Comparison of ENCODE assay signal across 21 mouse cellular contexts in the genomic region with DNA sequence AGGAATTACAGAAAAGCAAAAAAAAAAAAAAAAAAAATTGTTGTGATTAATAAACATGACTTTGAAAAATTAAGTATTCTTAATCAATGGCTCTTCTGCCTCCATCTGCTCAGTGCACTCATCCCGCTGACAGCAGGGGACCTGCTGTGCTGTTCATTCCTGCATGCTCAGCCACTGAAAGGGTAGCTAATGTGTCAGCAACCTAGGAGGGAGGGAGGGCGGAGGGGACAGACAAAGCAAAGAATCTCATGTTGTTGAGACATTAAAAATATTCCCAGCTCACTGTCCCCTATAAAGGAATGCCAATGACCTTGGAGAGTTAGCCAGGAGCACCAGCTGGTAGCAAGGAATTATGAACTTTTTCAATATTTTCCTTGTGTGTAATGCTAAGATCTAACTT. TPM values are rescaled to one million over a fixed set of nuclear protein-coding genes. Genes with fewer than 3 reads are reported as not detected.
DNase-seq lines count a peak whose midpoint lies in the region; ATAC-seq and TF ChIP-seq lines count a peak whose summit lies in the region.
"Had no signal": no experiment of that assay in that cellular context is flagged by ENCODE, and none has a peak within 500 bp of the region (broad histone marks: within the 10 kb centered on the region; RNA-seq: fewer than 3 reads in every experiment).

No protein-coding gene starts in this region.

- H3K27ac ChIP-seq in heart, embryonic 10.5 days: no peak overlapping the region
- H3K27ac ChIP-seq in embryonic facial prominence, embryonic 14.5 days (replicated peaks; ENCODE audit: low read depth, low read length): no peak overlapping the region
- H3K27ac ChIP-seq in hindbrain, postnatal 0 days: no peak overlapping the region
- no peak overlapping the region for H3K27ac ChIP-seq in neural tube, embryonic 14.5 days (ENCODE audit: low read depth, low read length)
- no peak overlapping the region for H3K27ac ChIP-seq in intestine, embryonic 15.5 days
- H3K27ac ChIP-seq: embryonic facial prominence, embryonic 13.5 days; left cerebral cortex, adult 2 months; liver, embryonic 12.5 days had no signal

- WGBS in heart, embryonic 10.5 days: 65% methylated on average over 2 of the region's 2 CpGs
- 75% methylated on average over 2 of the region's 2 CpGs for WGBS in embryonic facial prominence, embryonic 14.5 days
- WGBS in hindbrain, postnatal 0 days: 14% methylated on average over 2 of the region's 2 CpGs
- 11% methylated on average over 2 of the region's 2 CpGs for WGBS in neural tube, embryonic 14.5 days
- 76% methylated on average over 2 of the region's 2 CpGs for WGBS in intestine, embryonic 15.5 days

- no peaks in the 10 kb centered on the region for H3K27me3 ChIP-seq in heart, embryonic 10.5 days (ENCODE audit: insufficient read depth, poor library complexity, severe bottlenecking)
- H3K27me3 ChIP-seq in embryonic facial prominence, embryonic 14.5 days (replicated peaks; ENCODE audit: control insufficient read depth, insufficient read depth, low read length): no peaks in the 10 kb centered on the region
- H3K27me3 ChIP-seq in hindbrain, postnatal 0 days (ENCODE audit: insufficient read depth, low read length): no peaks in the 10 kb centered on the region
- no peaks in the 10 kb centered on the region for H3K27me3 ChIP-seq in neural tube, embryonic 14.5 days (ENCODE audit: control insufficient read depth, insufficient read depth, low read length)
- H3K27me3 ChIP-seq in intestine, embryonic 15.5 days (replicated peaks): no peaks in the 10 kb centered on the region
- H3K27me3 ChIP-seq: embryonic facial prominence, embryonic 13.5 days; liver, embryonic 12.5 days; Patski had no signal

- no peak for TF ChIP-seq CTCF in hindbrain, postnatal 0 days (IDR thresholded peaks at IDR 0.05; ENCODE audit: low read depth)

- H3K4me2 ChIP-seq in embryonic facial prominence, embryonic 14.5 days (ENCODE audit: low read depth, low read length): no peak overlapping the region
- H3K4me2 ChIP-seq in hindbrain, postnatal 0 days (ENCODE audit: low read depth, low read length): no peak overlapping the region
- H3K4me2 ChIP-seq in neural tube, embryonic 14.5 days (ENCODE audit: low read depth, low read length): no peak overlapping the region
- no peak overlapping the region for H3K4me2 ChIP-seq in intestine, embryonic 15.5 days (replicated peaks)
- H3K4me2 ChIP-seq: embryonic facial prominence, embryonic 13.5 days; liver, embryonic 12.5 days had no signal

- H3K36me3 ChIP-seq in heart, embryonic 10.5 days: no peaks in the 10 kb centered on the region
- H3K36me3 ChIP-seq in embryonic facial prominence, embryonic 14.5 days (ENCODE audit: control insufficient read depth, insufficient read depth, low read length): no peaks in the 10 kb centered on the region
- H3K36me3 ChIP-seq in hindbrain, postnatal 0 days (ENCODE audit: insufficient read depth, low read length): no peaks in the 10 kb centered on the region
- no peaks in the 10 kb centered on the region for H3K36me3 ChIP-seq in neural tube, embryonic 14.5 days (ENCODE audit: control insufficient read depth, insufficient read depth, low read length)
- no peaks in the 10 kb centered on the region for H3K36me3 ChIP-seq in intestine, embryonic 15.5 days
- H3K36me3 ChIP-seq: embryonic facial prominence, embryonic 13.5 days; liver, embryonic 12.5 days had no signal

- H3K4me3 ChIP-seq in heart, embryonic 10.5 days: no peak overlapping the region
- H3K4me3 ChIP-seq in embryonic facial prominence, embryonic 14.5 days (ENCODE audit: low read depth, low read length): no peak overlapping the region
- no peak overlapping the region for H3K4me3 ChIP-seq in hindbrain, postnatal 0 days (ENCODE audit: low read length)
- H3K4me3 ChIP-seq in neural tube, embryonic 14.5 days (ENCODE audit: low read depth, low read length): no peak overlapping the region
- H3K4me3 ChIP-seq in intestine, embryonic 15.5 days (replicated peaks): no peak overlapping the region
- H3K4me3 ChIP-seq: embryonic facial prominence, embryonic 13.5 days; left cerebral cortex, adult 2 months; liver, embryonic 12.5 days had no signal

- H3K9ac ChIP-seq in embryonic facial prominence, embryonic 14.5 days (ENCODE audit: low read depth, low read length): no peak overlapping the region
- H3K9ac ChIP-seq in hindbrain, postnatal 0 days (replicated peaks; ENCODE audit: low read length): no peak overlapping the region
- H3K9ac ChIP-seq in neural tube, embryonic 14.5 days (replicated peaks; ENCODE audit: low read depth, low read length): no peak overlapping the region
- no peak overlapping the region for H3K9ac ChIP-seq in intestine, embryonic 15.5 days
- H3K9ac ChIP-seq: embryonic facial prominence, embryonic 13.5 days; liver, embryonic 12.5 days had no signal

- no peaks in the 10 kb centered on the region for H3K9me3 ChIP-seq in heart, embryonic 10.5 days
- H3K9me3 ChIP-seq in embryonic facial prominence, embryonic 14.5 days (ENCODE audit: control insufficient read depth, low read length): no peaks in the 10 kb centered on the region
- no peaks in the 10 kb centered on the region for H3K9me3 ChIP-seq in hindbrain, postnatal 0 days (ENCODE audit: low read length)
- H3K9me3 ChIP-seq in neural tube, embryonic 14.5 days (ENCODE audit: control insufficient read depth, low read length): no peaks in the 10 kb centered on the region
- H3K9me3 ChIP-seq in intestine, embryonic 15.5 days: no peaks in the 10 kb centered on the region
- H3K9me3 ChIP-seq: embryonic facial prominence, embryonic 13.5 days; liver, embryonic 12.5 days had no signal

- H3K4me1 ChIP-seq in heart, embryonic 10.5 days: peaks cover 5% of the 10 kb centered on the region
- peaks cover 10% of the 10 kb centered on the region; the same call in 1 of the 2 replicates for H3K4me1 ChIP-seq in embryonic facial prominence, embryonic 14.5 days (ENCODE audit: control insufficient read depth, insufficient read depth, low read length)
- peaks cover 6% of the 10 kb centered on the region; the same call in 1 of the 2 replicates for H3K4me1 ChIP-seq in hindbrain, postnatal 0 days (ENCODE audit: insufficient read depth, low read length)
- H3K4me1 ChIP-seq in neural tube, embryonic 14.5 days (ENCODE audit: control insufficient read depth, insufficient read depth, low read length): peaks cover 5% of the 10 kb centered on the region; the same call in 1 of the 2 replicates
- no peaks in the 10 kb centered on the region for H3K4me1 ChIP-seq in intestine, embryonic 15.5 days (replicated peaks)
- H3K4me1 ChIP-seq: liver, embryonic 12.5 days had no signal

- ATAC-seq in embryonic facial prominence, embryonic 14.5 days (ENCODE audit: low read depth): peak; percentile 65; the same call in 1 of the 2 replicates
- ATAC-seq in hindbrain, postnatal 0 days: peak; percentile 78
- peak; percentile 84 for ATAC-seq in neural tube, embryonic 14.5 days (ENCODE audit: low read depth)
- no peak for ATAC-seq in intestine, embryonic 15.5 days
- ATAC-seq: CD4-positive, CD25-positive, alpha-beta regulatory T cell, adult 4 months; liver, embryonic 12.5 days; Patski had no signal

- peak; percentile 61 for DNase-seq in heart, adult 11 months
- no peak for DNase-seq in heart, embryonic 10.5 days (ENCODE audit: low spot score)
- peak; percentile 68 for DNase-seq in embryonic facial prominence, embryonic 14.5 days (ENCODE audit: low spot score)
- peak; percentile 56 for DNase-seq in hindbrain, postnatal 0 days (ENCODE audit: low spot score)
- no peak for DNase-seq in adrenal gland, postnatal 14 days
- DNase-seq in thymus, postnatal 14 days: no peak
- DNase-seq: adrenal gland, postnatal 25 days; cerebellum, adult 11 months; kidney, postnatal 10 days; lung, postnatal 10 days had no signal

RNA-seq across cellular contexts. Expression of a gene that starts 13.9 kb away (rescaled TPM):
- polyA plus RNA-seq in heart, embryonic 10.5 days (2016; fragmentation: Nextera tagmentation; extraction: Ambion mirVana): 54.8 and 54.9 TPM in 2 replicates
- polyA plus RNA-seq in embryonic facial prominence, embryonic 14.5 days (2014; fragmentation: Nextera tagmentation; extraction: Ambion mirVana): 67.3 and 78.3 TPM in 2 replicates
- 14.8 and 18.4 TPM in 2 replicates for total RNA-seq in hindbrain, postnatal 0 days (2014; rRNA removed)
- 10.0 and 10.9 TPM in 2 replicates for polyA plus RNA-seq in hindbrain, postnatal 0 days (2015; fragmentation: Nextera tagmentation; extraction: Ambion mirVana)
- 15.8 and 19.6 TPM in 2 replicates for polyA plus RNA-seq in neural tube, embryonic 14.5 days (2014; fragmentation: Nextera tagmentation; extraction: Ambion mirVana)
- 43.0 and 46.6 TPM in 2 replicates for total RNA-seq in adrenal gland, postnatal 14 days (2021)
- polyA plus RNA-seq in intestine, embryonic 15.5 days (2015; fragmentation: Nextera tagmentation; extraction: Ambion mirVana): 32.8 and 37.4 TPM in 2 replicates

RNA-seq across cellular contexts. Expression of a gene that starts 39.1 kb away (rescaled TPM):
- 0.14 TPM in 1 of 2 replicates, not detected in the other for polyA plus RNA-seq in heart, embryonic 10.5 days (2016; fragmentation: Nextera tagmentation; extraction: Ambion mirVana)
- polyA plus RNA-seq in embryonic facial prominence, embryonic 14.5 days (2014; fragmentation: Nextera tagmentation; extraction: Ambion mirVana): 0.09 and 0.22 TPM in 2 replicates
- 0.54 TPM in 1 of 2 replicates, not detected in the other for total RNA-seq in hindbrain, postnatal 0 days (2014; rRNA removed)
- 0.06 TPM in 1 of 2 replicates, not detected in the other for polyA plus RNA-seq in hindbrain, postnatal 0 days (2015; fragmentation: Nextera tagmentation; extraction: Ambion mirVana)
- polyA plus RNA-seq in neural tube, embryonic 14.5 days (2014; fragmentation: Nextera tagmentation; extraction: Ambion mirVana): 0.11 and 0.18 TPM in 2 replicates
- total RNA-seq in adrenal gland, postnatal 14 days (2021): 0.19 TPM in 1 of 2 replicates, not detected in the other
- 0.05 TPM in 1 of 2 replicates, not detected in the other for polyA plus RNA-seq in intestine, embryonic 15.5 days (2015; fragmentation: Nextera tagmentation; extraction: Ambion mirVana)
- total RNA-seq: adrenal gland, postnatal 25 days; hematopoietic stem cell, adult 5-6 weeks; monocyte, adult 5-6 weeks had no signal
- polyA plus RNA-seq: CD4-positive, CD25-positive, alpha-beta regulatory T cell, adult 4 months; liver, embryonic 12.5 days; thymus, postnatal 0 days had no signal

RNA-seq across cellular contexts. Expression of a gene that starts 42.7 kb away (rescaled TPM):
- 0.65 and 1.2 TPM in 2 replicates for polyA plus RNA-seq in heart, embryonic 10.5 days (2016; fragmentation: Nextera tagmentation; extraction: Ambion mirVana)
- 2.2 and 5.1 TPM in 2 replicates for polyA plus RNA-seq in embryonic facial prominence, embryonic 14.5 days (2014; fragmentation: Nextera tagmentation; extraction: Ambion mirVana)
- 0.68 and 1.3 TPM in 2 replicates for total RNA-seq in hindbrain, postnatal 0 days (2014; rRNA removed)
- 2.0 and 4.2 TPM in 2 replicates for polyA plus RNA-seq in hindbrain, postnatal 0 days (2015; fragmentation: Nextera tagmentation; extraction: Ambion mirVana)
- polyA plus RNA-seq in neural tube, embryonic 14.5 days (2014; fragmentation: Nextera tagmentation; extraction: Ambion mirVana): 0.70 and 1.1 TPM in 2 replicates
- 0.49 and 0.89 TPM in 2 replicates for total RNA-seq in adrenal gland, postnatal 14 days (2021)
- polyA plus RNA-seq in intestine, embryonic 15.5 days (2015; fragmentation: Nextera tagmentation; extraction: Ambion mirVana): 1.3 and 1.6 TPM in 2 replicates
- total RNA-seq: adrenal gland, postnatal 25 days; heart, adult 8-10 months; hematopoietic stem cell, adult 5-6 weeks; monocyte, adult 5-6 weeks had no signal
- polyA plus RNA-seq: CD4-positive, CD25-positive, alpha-beta regulatory T cell, adult 4 months had no signal

Comparison
In these comparisons a context has a peak if more than half of its experiments do, and no peak if none do; other contexts are left out.
1. DNase-seq: peak in heart, adult 11 months (single experiment), embryonic facial prominence, embryonic 14.5 days (single experiment) and hindbrain, postnatal 0 days (single experiment); none in heart, embryonic 10.5 days (single experiment), adrenal gland, postnatal 14 days (single experiment) and thymus, postnatal 14 days (single experiment).